Mouse (Mus musculus): ENCODE data around the gene Nrbf2.

The Nrbf2 gene

DNA sequence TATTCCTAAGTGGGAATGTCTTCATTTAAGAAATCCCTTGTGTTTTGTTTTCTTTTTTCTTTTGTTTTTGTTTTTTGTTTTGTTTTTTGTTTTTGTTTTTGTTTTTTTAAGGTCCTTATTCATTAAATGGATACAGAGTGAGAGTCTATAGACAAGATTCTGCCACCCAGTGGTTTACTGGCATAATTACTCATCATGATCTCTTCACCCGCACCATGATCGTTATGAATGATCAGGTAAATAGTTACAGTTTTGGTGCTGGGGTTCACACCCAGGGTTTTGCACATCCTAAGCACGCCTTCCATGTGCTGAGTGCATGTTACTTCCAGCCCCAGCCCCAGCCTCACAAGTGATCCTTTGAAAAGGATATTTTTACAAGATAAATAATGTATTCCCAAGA lies 68.2 kb downstream of the Nrbf2 start:
- DNase-seq (ENCODE audit: low spot score in 2 of 2), result no peak
